ENCODE assay signal across 14 mouse cellular contexts in the genomic region with DNA sequence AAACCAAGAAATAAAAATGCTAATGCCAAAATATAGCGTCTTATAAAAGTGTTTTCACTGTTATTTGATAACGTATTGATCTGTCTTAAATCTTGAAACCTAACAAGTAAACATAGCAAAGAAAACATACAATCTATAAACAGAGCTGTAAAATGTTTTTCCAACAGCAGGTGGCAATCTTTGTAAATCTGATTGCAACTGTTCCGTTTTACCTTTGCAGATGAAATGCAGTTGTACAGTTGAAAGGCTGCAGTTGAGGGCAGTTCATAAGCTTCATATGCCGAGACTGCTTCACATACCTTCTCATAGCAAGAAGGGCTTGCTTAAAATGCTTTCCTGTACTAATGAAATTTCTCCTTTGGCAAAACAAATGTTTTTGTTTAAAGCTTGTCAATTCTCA.
A peak's percentile ranks its signal among the peaks of the same experiment; 100 is the strongest.
DNase-seq lines count a peak whose midpoint lies in the region; ATAC-seq and TF ChIP-seq lines count a peak whose summit lies in the region.
"Had no signal": no experiment of that assay in that cellular context is flagged by ENCODE, and none has a peak within 500 bp of the region (broad histone marks: within the 10 kb centered on the region; RNA-seq: fewer than 3 reads in every experiment).

No protein-coding gene starts in this region.

- peak; percentile 60 for TF ChIP-seq CTCF in hindbrain, postnatal 0 days (IDR thresholded peaks at IDR 0.05; ENCODE audit: low read depth)

- 51% methylated on average over 4 of the region's 4 CpGs for WGBS in hindbrain, postnatal 0 days
- WGBS in hindbrain, embryonic 13.5 days: 72% methylated on average over 4 of the region's 4 CpGs
- 75% methylated on average over 4 of the region's 4 CpGs for WGBS in midbrain, embryonic 11.5 days
- 72% methylated on average over 4 of the region's 4 CpGs for WGBS in midbrain, embryonic 10.5 days
- WGBS in embryonic facial prominence, embryonic 14.5 days: 48% methylated on average over 4 of the region's 4 CpGs

- no peak for ATAC-seq in cerebellum, adult (ENCODE audit: insufficient number of reproducible peaks, low FRiP score, low TSS enrichment)
- ATAC-seq in hindbrain, postnatal 0 days: peak; percentile 24; the same call in 1 of the 2 replicates
- no peak for ATAC-seq in hindbrain, embryonic 13.5 days (ENCODE audit: low FRiP score)
- no peak for ATAC-seq in midbrain, embryonic 11.5 days (ENCODE audit: low FRiP score)
- no peak for ATAC-seq in embryonic facial prominence, embryonic 14.5 days (ENCODE audit: low read depth)
- no peak for ATAC-seq in megakaryocyte-erythroid progenitor cell, adult 5-6 weeks (replicated peaks; ENCODE audit: low FRiP score, low TSS enrichment, poor library complexity, severe bottlenecking)
- ATAC-seq: CD4-positive, CD25-positive, alpha-beta regulatory T cell, adult 4 months; inflammation-experienced regulatory T-cells, adult 6 months; liver, postnatal 0 days had no signal

- no peak overlapping the region for H3K4me2 ChIP-seq in hindbrain, postnatal 0 days (ENCODE audit: low read depth, low read length)
- no peak overlapping the region for H3K4me2 ChIP-seq in hindbrain, embryonic 13.5 days
- H3K4me2 ChIP-seq in midbrain, embryonic 11.5 days: no peak overlapping the region
- H3K4me2 ChIP-seq in embryonic facial prominence, embryonic 14.5 days (ENCODE audit: low read depth, low read length): no peak overlapping the region
- H3K4me2 ChIP-seq: limb, embryonic 13.5 days had no signal

- DNase-seq in cerebellum, postnatal 10 days: peak; percentile 20 to 45
- peak; percentile 77 for DNase-seq in hindbrain, postnatal 0 days (ENCODE audit: low spot score)
- DNase-seq in midbrain, embryonic 11.5 days (ENCODE audit: low spot score, missing footprints): peak; percentile 75
- DNase-seq in midbrain, embryonic 10.5 days (ENCODE audit: low spot score): no peak
- DNase-seq in embryonic facial prominence, embryonic 14.5 days (ENCODE audit: low spot score): peak; percentile 30
- DNase-seq: kidney, postnatal 4 days; liver, postnatal 0 days; right cerebral cortex, postnatal 25 days had no signal

- no peaks in the 10 kb centered on the region for H3K9me3 ChIP-seq in hindbrain, postnatal 0 days (ENCODE audit: low read length)
- H3K9me3 ChIP-seq in hindbrain, embryonic 13.5 days: no peaks in the 10 kb centered on the region
- H3K9me3 ChIP-seq in midbrain, embryonic 11.5 days (ENCODE audit: control insufficient read depth, low read length): no peaks in the 10 kb centered on the region
- H3K9me3 ChIP-seq in midbrain, embryonic 10.5 days (replicated peaks): no peaks in the 10 kb centered on the region
- H3K9me3 ChIP-seq in embryonic facial prominence, embryonic 14.5 days (ENCODE audit: control insufficient read depth, low read length): no peaks in the 10 kb centered on the region
- H3K9me3 ChIP-seq: limb, embryonic 13.5 days had no signal

- no peak overlapping the region for H3K4me3 ChIP-seq in hindbrain, postnatal 0 days (ENCODE audit: low read length)
- H3K4me3 ChIP-seq in hindbrain, embryonic 13.5 days: no peak overlapping the region
- H3K4me3 ChIP-seq in midbrain, embryonic 11.5 days (ENCODE audit: low read depth, low read length): no peak overlapping the region
- H3K4me3 ChIP-seq in midbrain, embryonic 10.5 days: no peak overlapping the region
- no peak overlapping the region for H3K4me3 ChIP-seq in embryonic facial prominence, embryonic 14.5 days (ENCODE audit: low read depth, low read length)
- H3K4me3 ChIP-seq: limb, embryonic 13.5 days had no signal

- H3K27ac ChIP-seq in hindbrain, postnatal 0 days: no peak overlapping the region
- H3K27ac ChIP-seq in hindbrain, embryonic 13.5 days: no peak overlapping the region
- no peak overlapping the region for H3K27ac ChIP-seq in midbrain, embryonic 11.5 days (ENCODE audit: low read depth, low read length)
- H3K27ac ChIP-seq in midbrain, embryonic 10.5 days (replicated peaks): no peak overlapping the region
- no peak overlapping the region for H3K27ac ChIP-seq in embryonic facial prominence, embryonic 14.5 days (replicated peaks; ENCODE audit: low read depth, low read length)
- H3K27ac ChIP-seq: limb, embryonic 13.5 days had no signal

- no peaks in the 10 kb centered on the region for H3K27me3 ChIP-seq in hindbrain, postnatal 0 days (ENCODE audit: insufficient read depth, low read length)
- no peaks in the 10 kb centered on the region for H3K27me3 ChIP-seq in hindbrain, embryonic 13.5 days
- no peaks in the 10 kb centered on the region for H3K27me3 ChIP-seq in midbrain, embryonic 11.5 days (ENCODE audit: control insufficient read depth, insufficient read depth, low read length)
- no peaks in the 10 kb centered on the region for H3K27me3 ChIP-seq in midbrain, embryonic 10.5 days (ENCODE audit: low read depth, poor library complexity, severe bottlenecking)
- no peaks in the 10 kb centered on the region for H3K27me3 ChIP-seq in embryonic facial prominence, embryonic 14.5 days (replicated peaks; ENCODE audit: control insufficient read depth, insufficient read depth, low read length)
- H3K27me3 ChIP-seq: limb, embryonic 13.5 days had no signal

- no peaks in the 10 kb centered on the region for H3K36me3 ChIP-seq in hindbrain, postnatal 0 days (ENCODE audit: insufficient read depth, low read length)
- peaks cover 6% of the 10 kb centered on the region; the same call in 1 of the 2 replicates for H3K36me3 ChIP-seq in hindbrain, embryonic 13.5 days
- H3K36me3 ChIP-seq in midbrain, embryonic 11.5 days (ENCODE audit: control insufficient read depth, insufficient read depth, low read length): no peaks in the 10 kb centered on the region
- H3K36me3 ChIP-seq in midbrain, embryonic 10.5 days: peaks cover 4% of the 10 kb centered on the region; the same call in 1 of the 2 replicates
- H3K36me3 ChIP-seq in embryonic facial prominence, embryonic 14.5 days (ENCODE audit: control insufficient read depth, insufficient read depth, low read length): no peaks in the 10 kb centered on the region
- H3K36me3 ChIP-seq: limb, embryonic 13.5 days had no signal

- no peak overlapping the region for H3K9ac ChIP-seq in hindbrain, postnatal 0 days (replicated peaks; ENCODE audit: low read length)
- no peak overlapping the region for H3K9ac ChIP-seq in hindbrain, embryonic 13.5 days
- no peak overlapping the region for H3K9ac ChIP-seq in midbrain, embryonic 11.5 days (ENCODE audit: low read length)
- no peak overlapping the region for H3K9ac ChIP-seq in embryonic facial prominence, embryonic 14.5 days (ENCODE audit: low read depth, low read length)
- H3K9ac ChIP-seq: limb, embryonic 13.5 days; liver, postnatal 0 days had no signal

- no peaks in the 10 kb centered on the region for H3K4me1 ChIP-seq in hindbrain, postnatal 0 days (ENCODE audit: insufficient read depth, low read length)
- H3K4me1 ChIP-seq in hindbrain, embryonic 13.5 days (replicated peaks): no peaks in the 10 kb centered on the region
- no peaks in the 10 kb centered on the region for H3K4me1 ChIP-seq in midbrain, embryonic 11.5 days (ENCODE audit: control insufficient read depth, insufficient read depth, low read length)
- H3K4me1 ChIP-seq in midbrain, embryonic 10.5 days: no peaks in the 10 kb centered on the region
- H3K4me1 ChIP-seq in embryonic facial prominence, embryonic 14.5 days (ENCODE audit: control insufficient read depth, insufficient read depth, low read length): no peaks in the 10 kb centered on the region
- H3K4me1 ChIP-seq: limb, embryonic 13.5 days had no signal
